Mouse (Mus musculus) naive thymus-derived CD4-positive, alpha-beta T cell, adult 2 months (primary cell): ENCODE measurements at regions not wholly inside any gene's neighbourhood (a gene's known extent, or its start where the extent isn't known, plus 50 kb on each side); places are given as distances from the start of the nearest gene placed in this dataset.

Experiments
- DNase-seq: peaks from one replicate; pipeline ENCODE4 v3.0.0-alpha.2; 2011; ENCODE audit warnings: low read depth

DNA sequence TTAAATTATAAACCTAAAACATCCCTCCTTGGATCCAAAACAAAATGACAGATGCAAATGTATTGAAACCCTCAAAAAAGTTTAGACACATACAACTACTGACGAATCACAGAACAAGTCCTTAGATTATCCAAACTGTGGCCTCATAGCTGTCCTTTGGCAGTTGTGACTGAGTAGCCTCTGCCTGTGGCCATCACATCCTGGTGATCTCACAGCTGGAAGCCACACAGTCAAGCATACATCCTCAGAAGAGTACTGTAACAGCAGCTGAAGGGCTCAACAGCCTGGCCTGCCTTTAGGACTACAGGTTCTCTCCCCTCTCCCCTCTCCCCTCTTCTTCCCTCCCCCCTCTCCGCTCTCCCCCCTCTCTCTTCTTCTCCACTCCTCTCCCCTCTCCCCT lies 80.0 kb upstream of the Thbs1 start:
- no peak for DNase-seq

DNA sequence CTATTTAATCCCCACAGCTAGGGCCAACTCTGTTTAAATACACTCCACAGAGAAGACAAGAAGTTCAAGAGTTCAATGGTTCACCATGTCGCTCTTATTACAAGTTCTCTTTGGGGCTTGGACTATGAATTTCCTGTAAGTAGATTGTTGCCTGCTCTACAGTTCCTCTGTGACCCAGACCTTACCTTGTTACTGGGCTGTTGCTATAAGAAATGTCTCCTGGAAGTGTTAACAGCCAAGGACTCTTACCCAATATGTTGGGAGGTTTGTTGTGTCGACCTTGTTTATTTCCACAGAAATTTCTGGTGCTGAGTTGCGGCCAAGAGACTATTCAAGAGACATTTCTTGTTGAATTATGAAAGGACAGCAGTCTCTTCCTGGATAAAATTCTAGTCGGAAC lies 78.3 kb upstream of the Thbs1 start:
- no peak for DNase-seq

DNA sequence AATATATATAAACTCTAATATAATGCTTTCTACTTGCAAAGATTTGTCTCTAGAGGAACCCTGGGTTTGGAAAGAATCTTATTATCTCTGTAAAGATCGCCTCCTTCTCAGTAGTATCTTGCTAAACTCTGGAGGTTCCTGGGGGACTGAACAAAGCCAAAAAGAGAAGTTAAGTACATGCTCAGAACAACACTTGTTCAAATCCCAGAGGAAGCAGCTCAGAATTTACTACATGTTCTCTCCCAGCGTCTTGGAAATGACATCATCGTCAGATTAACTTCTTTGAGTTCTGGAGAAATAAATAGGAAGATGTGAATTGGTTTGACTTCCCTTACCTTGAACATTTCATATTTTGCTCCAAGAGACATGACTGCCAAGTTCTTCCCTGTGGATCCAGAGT lies 77.7 kb upstream of the Thbs1 start:
- no peak for DNase-seq

DNA sequence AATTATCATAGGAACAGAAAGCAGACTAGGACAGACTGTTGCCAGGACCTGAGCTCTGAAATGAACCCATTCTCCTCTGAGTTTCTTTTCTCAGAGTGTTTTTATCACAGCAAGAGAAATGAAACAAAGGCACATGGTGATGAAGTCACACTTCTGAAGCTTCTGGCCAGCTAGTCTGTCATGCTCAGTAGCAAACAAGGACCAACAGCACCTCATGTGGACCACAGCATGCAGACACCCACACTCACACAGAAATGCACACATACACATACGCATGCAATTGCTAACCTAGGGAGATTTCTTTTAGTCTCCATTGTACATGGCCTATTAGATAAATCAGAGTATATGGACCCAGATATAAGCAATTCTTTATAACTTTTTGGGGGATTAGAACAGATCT lies 76.3 kb upstream of the Thbs1 start:
- no peak for DNase-seq

DNA sequence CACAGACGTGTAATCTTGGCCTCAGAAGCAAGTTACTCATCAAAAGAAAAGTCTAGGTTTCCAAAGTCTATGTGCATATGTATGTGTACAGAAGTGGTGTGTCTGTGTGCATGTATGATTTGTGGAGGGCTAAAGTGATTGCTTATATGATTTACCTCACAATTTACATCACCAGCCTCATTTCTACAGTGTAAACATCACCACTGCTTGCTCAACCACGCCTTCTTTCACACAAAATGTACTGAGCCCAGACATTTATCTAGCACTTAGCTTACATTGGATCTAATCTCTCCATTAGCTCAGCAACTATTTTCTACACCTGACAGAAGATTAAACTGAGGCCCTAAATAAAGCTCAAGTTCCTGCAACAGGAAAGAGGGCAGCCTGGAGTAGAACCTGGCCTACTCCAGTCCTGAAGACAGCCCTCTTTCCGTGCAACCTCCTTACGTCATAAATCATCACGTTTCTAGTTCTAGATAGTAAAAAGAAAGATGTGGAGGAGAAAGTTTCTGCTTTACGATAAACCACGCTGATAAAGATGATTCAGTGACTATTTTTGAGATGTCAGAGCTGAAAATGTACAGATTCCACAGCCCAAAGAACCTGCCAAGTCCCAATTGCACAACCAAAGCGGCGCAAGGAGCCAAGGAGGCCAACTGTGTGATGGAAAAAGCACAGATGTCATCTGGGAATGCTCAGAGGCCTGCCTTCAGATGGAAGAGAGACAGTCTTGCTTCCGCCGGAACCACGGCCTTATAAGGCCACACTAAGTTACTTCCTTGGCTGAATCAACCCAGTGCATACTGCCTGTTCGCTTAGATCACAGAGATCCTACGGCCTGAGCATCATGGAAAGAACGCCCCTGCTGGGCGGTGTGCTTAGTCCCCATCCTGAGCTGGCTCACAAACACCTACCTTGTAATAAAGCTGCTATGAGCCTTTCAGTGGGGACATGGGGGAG lies 72.5 kb upstream of the Thbs1 start:
- DNase-seq: no peak

DNA sequence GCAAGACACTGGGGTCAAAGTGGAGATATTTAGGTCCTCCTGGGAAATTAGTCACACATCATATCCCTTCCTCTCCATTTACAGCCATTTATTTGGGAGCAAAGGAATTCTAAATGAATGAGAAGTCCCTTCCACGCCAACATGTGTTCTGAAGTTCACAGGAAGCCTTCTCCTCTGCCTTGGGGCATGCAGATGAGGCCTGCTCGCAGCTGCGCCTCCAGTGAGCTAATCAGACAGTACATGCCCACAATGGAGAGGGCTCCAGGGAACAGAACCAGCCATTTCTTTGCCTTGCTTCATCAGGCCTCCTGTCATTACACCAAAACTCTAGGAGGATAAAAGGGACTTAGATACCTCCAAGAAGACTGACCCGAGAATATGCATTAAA lies 71.9 kb upstream of the Thbs1 start:
- DNase-seq: no peak

DNA sequence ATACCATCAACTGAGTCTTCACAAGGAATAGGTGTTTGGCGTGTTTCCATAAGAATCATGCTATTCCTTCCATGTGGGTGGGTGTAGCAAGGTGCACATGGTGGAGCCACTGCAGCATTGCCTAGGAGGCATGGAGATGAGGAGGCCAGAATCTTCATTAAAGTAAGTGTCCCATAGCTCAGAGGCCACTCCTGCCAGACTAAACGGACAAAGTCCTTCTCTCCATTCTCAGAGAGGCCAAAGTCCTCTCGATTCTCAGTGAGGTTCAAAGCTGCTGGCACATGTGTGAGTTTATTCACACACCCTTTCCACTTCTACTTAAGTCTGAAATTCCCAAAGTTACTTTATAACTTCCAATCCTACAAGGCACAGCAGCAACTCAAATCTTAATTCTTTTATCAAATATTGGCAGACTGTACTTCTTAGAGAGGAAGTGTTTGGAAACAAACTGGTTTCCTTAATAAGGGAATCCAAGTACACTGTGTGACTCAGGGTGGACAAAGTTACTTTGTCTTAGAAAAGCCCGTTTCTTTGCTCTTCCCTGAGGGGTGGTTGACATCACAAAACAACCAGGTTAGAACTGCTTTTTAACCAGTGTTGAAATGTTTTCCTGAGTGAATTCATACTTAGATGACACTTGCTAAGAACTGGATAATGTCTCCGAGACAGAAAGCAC lies 69.2 kb upstream of the Thbs1 start:
- no peak for DNase-seq

DNA sequence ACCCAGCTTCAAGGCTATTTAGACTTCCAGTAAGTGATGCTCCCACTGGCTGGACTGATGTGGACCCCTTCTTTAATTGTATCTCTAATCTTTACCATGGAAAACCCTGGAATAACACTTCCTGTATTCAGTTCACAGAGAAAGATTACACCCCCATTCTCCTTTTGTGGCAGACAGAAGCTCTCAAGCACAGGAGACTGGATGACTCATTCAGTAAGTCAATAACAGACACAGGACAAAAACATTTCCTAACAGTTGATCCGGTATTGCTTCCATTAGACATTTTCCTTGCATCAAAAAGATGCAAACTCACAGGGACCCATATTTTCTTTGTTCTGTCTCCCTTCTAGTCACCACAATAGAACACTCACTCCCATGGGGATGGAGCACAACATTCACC lies 67.0 kb upstream of the Thbs1 start:
- DNase-seq: no peak

DNA sequence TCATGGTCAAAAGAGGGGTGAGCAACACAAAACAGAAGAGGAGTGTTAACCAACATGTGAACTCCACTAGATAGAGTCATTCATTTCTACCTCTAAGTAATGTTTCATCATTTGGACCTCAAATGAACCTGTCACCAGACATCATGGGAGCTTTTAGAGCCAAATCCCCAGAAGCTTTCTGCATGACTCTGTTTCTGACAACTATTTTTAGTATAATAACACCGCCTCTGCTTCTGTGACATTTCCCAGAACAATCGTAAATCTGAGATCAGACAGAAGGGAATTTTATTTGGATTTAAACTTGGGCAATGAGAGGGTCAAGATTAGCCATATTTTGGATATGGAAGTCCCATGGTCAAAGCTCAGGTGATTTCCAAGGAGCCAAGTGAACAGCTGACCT lies 61.4 kb upstream of the Thbs1 start:
- no peak for DNase-seq

DNA sequence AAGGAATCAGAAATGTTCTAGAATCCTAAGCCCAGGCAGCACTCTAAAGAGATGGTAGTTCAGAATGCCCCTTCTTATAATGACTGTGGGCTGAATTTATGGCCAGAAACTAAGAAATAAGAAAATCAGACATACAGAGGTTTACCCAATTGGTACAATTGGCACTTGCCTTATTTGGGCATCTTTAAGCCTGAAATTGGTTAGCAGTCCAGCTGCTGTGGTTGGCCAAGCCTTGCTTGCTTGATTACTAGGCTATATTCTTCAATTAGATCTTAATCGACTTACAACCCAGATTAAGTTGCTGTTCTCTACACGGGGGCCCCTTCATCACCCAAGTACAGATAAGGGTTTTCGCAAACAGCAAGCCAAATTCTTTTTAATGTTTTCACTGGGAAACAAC lies 60.1 kb upstream of the Thbs1 start:
- no peak for DNase-seq

DNA sequence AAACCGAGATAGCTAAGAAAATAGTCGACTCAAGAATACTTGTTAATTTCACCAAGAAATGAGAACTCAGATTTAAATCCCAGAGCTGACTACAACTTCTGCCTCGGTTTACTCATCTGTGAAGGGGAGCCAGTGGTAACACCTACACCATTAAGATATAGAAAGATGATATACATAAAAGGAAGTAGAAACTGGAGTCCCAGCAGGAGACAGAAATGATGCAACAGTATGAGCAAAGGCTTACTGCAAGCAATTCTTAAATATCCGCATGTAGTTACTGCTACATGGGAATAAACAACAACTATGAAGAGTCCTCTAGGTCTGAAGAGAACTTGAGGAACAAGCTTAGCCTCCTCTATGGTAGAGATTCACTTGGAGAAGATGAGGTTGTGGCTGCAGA lies 58.2 kb upstream of the Thbs1 start:
- DNase-seq: no peak

DNA sequence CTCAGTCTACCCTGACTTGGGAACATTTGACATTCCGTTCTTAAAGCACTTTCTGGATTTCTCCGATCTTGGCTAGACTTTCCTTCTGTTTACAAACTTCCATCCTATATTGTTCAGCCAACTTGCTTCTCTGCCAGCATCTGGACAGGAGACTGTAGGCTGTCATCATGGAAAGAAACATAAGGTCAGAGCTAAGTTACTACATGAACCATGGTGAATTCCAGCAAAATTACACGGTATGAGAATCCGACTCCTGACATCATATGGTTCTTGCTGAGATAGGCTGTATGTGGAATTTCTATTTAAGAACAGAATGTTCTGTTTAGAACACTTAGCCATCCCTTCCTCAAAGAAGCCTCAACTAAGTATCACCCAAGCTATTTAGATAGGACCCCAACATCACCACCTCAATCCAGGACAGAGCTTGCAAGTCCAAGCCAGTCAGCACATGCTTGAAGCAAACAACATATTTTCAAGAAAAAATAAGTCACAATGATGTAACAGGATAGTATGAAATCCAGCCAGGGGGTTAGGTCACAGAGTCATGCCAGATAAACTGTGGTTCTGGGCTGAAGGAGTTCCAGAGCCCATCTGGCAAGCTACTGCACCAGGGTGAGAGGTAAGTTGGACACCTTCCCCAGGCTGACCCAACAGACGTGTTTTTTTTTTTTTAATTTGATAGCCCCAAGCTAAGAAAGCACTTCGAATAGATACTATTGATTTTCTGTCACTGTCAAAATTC lies 52.9 kb upstream of the Thbs1 start:
- DNase-seq: no peak

DNA sequence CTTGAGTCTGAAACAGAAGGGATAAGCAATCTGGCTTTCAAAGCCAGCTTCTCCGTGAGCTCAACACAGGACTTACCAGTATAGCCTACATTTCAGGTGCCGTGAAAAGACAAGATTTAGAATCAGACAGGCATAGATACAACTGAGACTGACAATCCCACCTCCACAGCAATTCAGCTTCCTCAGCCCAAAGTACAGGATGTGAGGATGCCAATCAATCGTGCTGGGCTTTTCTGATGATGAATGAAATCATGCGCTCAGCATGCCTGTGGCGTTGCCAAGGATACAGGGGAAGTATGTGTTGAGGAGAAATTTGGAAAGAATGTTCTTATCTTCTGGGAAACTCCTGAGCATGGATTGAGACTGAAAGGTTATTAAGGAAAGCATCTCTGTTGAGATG lies 50.4 kb upstream of the Thbs1 start:
- DNase-seq: no peak
